Mouse (Mus musculus) midbrain, postnatal 0 days (tissue): ENCODE results near the gene Cyb561d1. TPM values are rescaled to one million over a fixed set of nuclear protein-coding genes. Genes with fewer than 3 reads are reported as not detected.

Source experiments
- ATAC-seq: fragments of 200-750 bp; cut with Nextera tagmentation; 2 replicates; pipeline ENCODE4 v1.8.0; 2017; ENCODE audit warnings: moderate number of reproducible peaks, mild to moderate bottlenecking, moderate TSS enrichment, moderate library complexity; ENCODE audit not compliant: low FRiP score
- DNase-seq: peaks from one replicate; pipeline ENCODE4 v3.0.0-alpha.2; 2015; ENCODE audit warnings: low spot score
- H3K27ac ChIP-seq: fragments of 300-500 bp; sonication (generic); 2 replicates; pipeline ENCODE4 v1.5.1; 2014; ENCODE audit warnings: low read depth, mild to moderate bottlenecking, low read length, mixed read lengths
- H3K27me3 ChIP-seq: fragments of 300-500 bp; sonication (generic); 2 replicates; pipeline ENCODE4 v1.6.1; 2014; ENCODE audit warnings: low read length, control low read depth, mixed read lengths; ENCODE audit not compliant: insufficient read depth
- H3K36me3 ChIP-seq: fragments of 300-500 bp; sonication (generic); 2 replicates; pipeline ENCODE4 v1.6.1; 2014; ENCODE audit warnings: low read length, control low read depth, mixed read lengths; ENCODE audit not compliant: insufficient read depth
- H3K4me1 ChIP-seq: fragments of 300-500 bp; sonication (generic); 2 replicates; pipeline ENCODE4 v1.6.1; 2014; ENCODE audit warnings: mild to moderate bottlenecking, control low read depth, antibody characterized with exemption, low read length, mixed read lengths; ENCODE audit not compliant: insufficient read depth
- H3K4me2 ChIP-seq: fragments of 300-500 bp; sonication (generic); 2 replicates; pipeline ENCODE4 v1.6.1; 2014; ENCODE audit warnings: low read depth, mild to moderate bottlenecking, low read length, mixed read lengths; ENCODE audit not compliant: poor library complexity, severe bottlenecking
- H3K4me3 ChIP-seq: fragments of 300-500 bp; sonication (generic); 2 replicates; pipeline ENCODE4 v1.5.1; 2014; ENCODE audit warnings: low read depth, mild to moderate bottlenecking, low read length, moderate library complexity
- H3K9ac ChIP-seq: fragments of 300-500 bp; sonication (generic); replicated peaks from 2 replicates; pipeline ENCODE4 v1.6.1; 2014; ENCODE audit warnings: mild to moderate bottlenecking, low read length, moderate library complexity, mixed read lengths; ENCODE audit not compliant: poor library complexity, severe bottlenecking
- H3K9me3 ChIP-seq: fragments of 300-500 bp; sonication (generic); 2 replicates; pipeline ENCODE4 v1.6.1; 2016; ENCODE audit warnings: low read length, control low read depth
- CTCF ChIP-seq: IDR thresholded peaks from 2 replicates; pipeline ENCODE4 v1.5.1; 2016; ENCODE audit warnings: antibody characterized with exemption, mild to moderate bottlenecking
- WGBS: fragments of 180-500 bp; shearing (Covaris S2); extraction: QIAGEN DNeasy Blood & Tissue Kit; methylation state at CpG from one replicate; pipeline ENCODE4 v1.1.7; 2014; 5-methylcytosine and 5-hydroxymethylcytosine counted together
- polyA plus RNA-seq: library from polyadenylated mRNA; unstranded; fragments of >200 nt; fragmentation: Nextera tagmentation; extraction: Ambion mirVana; gene quantifications from 2 replicates; pipeline ENCODE4 v1.2.1, GENCODE M21; 2015
- total RNA-seq: library from RNA; depleted of rRNA; stranded (reverse); fragments of >200 nt; gene quantifications from 2 replicates; pipeline ENCODE4 v1.2.3, GENCODE M21; 2014

Gene Cyb561d1
- total and polyA plus RNA-seq, 2 experiments from 2014 or later = 3.7 to 4.0 TPM

DNA sequence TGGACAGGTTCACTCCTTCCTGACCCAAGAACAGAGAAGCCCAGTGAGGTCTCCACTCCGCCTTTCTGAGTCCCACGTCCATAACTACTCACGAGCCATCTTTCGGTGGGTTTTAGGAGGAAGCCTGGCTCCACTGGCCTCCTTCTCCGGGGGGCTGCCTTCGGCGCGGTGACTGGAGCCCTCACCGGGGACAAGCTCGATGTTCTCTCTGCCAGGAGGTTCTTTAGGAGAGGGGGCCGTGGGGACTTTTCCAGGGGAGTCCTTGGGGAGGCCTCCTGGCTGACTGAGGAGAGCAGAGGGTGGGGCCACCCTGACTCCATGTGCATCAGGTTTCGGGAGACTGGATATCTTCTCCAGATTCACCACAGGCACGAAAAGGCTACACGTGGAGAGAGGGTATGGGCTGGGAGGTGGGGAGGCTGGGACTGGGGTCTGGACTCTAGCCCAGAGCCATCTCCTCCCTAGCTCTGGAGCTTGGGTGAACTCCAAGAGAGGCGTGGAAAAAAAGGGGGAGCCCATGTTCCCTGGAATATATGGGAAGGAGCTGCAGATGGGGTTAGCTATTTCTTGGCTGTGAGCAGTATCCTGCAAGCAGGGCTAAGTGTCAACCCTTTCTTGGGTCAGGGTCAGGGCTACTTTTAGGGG is 5.8 kb upstream of the Cyb561d1 start:
- no peak for ATAC-seq
- 92% methylated on average over 15 of the region's 15 CpGs for WGBS
- peak; percentile 55 for DNase-seq
- Histone ChIP-seq H3K27me3 (no peaks in the 10 kb centered on the region), H3K4me1 (peaks cover 14% of the 10 kb centered on the region), H3K36me3 (peaks cover 42% of the 10 kb centered on the region), H3K9me3 (no peaks in the 10 kb centered on the region), H3K27ac (no peak overlapping the region), H3K4me2 (no peak overlapping the region), H3K9ac (no peak overlapping the region), H3K4me3 (no peak overlapping the region)
- TF ChIP-seq CTCF = no peak

DNA sequence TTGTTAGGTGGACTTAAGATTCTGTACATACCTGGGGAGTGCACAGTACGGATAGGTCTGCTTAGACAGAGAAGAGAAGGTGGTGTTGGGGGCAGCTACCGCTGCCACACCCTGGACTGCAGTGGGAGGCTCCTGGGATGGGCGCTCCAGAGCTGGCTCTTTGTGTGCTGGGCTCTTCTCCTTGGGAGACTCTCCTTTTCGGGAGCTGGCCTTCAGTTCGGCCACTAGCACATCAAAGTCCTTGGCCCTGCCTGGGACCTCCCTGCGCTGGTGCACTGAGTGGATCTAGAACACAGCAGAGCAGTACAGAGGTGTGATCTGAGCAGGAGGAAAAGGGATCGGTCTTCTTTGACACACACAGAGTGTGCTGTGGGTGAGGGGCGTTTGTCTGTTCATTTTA is 4.6 kb upstream of the Cyb561d1 start:
- TF ChIP-seq CTCF = no peak
- Histone ChIP-seq H3K4me2 (no peak overlapping the region), H3K4me3 (no peak overlapping the region), H3K27ac (no peak overlapping the region), H3K4me1 (peaks cover 9% of the 10 kb centered on the region), H3K9ac (no peak overlapping the region), H3K9me3 (no peaks in the 10 kb centered on the region), H3K27me3 (no peaks in the 10 kb centered on the region), H3K36me3 (peaks cover 42% of the 10 kb centered on the region)
- ATAC-seq (no peak), DNase-seq (no peak)
- 89% methylated on average over 8 of the region's 8 CpGs for WGBS

DNA sequence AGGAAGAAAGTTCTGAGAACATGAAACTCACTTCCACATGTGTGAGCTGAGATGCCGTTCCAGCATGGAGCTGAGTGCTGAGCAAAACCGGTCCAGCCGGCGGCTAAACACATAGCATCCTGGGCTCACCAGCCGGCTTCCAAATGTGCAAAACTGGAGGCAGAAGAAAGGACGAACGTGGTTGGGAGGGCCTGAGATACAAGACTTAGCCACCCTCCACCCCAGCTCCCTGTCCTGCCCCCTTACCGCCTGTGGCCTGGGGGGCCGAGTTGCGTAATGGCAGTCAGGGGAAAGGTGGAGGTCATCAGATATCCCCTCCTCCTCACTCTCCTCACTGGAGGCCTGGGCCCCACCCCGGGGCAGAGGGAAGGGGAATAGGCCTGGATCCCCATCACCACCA is 3.5 kb upstream of the Cyb561d1 start:
- Histone ChIP-seq H3K27me3 (no peaks in the 10 kb centered on the region), H3K9ac (no peak overlapping the region), H3K4me1 (peaks cover 9% of the 10 kb centered on the region), H3K27ac (no peak overlapping the region), H3K36me3 (peaks cover 42% of the 10 kb centered on the region), H3K4me2 (no peak overlapping the region), H3K9me3 (no peaks in the 10 kb centered on the region), H3K4me3 (no peak overlapping the region)
- 91% methylated on average over 11 of the region's 11 CpGs for WGBS
- ATAC-seq (no peak), DNase-seq (no peak)
- no peak for TF ChIP-seq CTCF

- Histone ChIP-seq H3K36me3 (peaks cover 42% of the 10 kb centered on the region), H3K9ac (no peak overlapping the region), H3K4me2 (no peak overlapping the region), H3K9me3 (no peaks in the 10 kb centered on the region), H3K4me3 (no peak overlapping the region), H3K4me1 (peaks cover 5% of the 10 kb centered on the region), H3K27ac (no peak overlapping the region), H3K27me3 (no peaks in the 10 kb centered on the region)
- WGBS = 84% methylated on average over 11 of the region's 11 CpGs
- DNase-seq (peak; percentile 66), ATAC-seq (no peak)
- TF ChIP-seq CTCF = peak; percentile 87
Observed at GRCm38 (mm10) chr3:108203621-108204325, 2.8 kb upstream of the Cyb561d1 start.

GRCm38 (mm10) chr3:108203212-108203611 is 2.2 kb upstream of the Cyb561d1 start:
- H3K27ac ChIP-seq = no peak overlapping the region
- TF ChIP-seq CTCF = no peak
- no peak overlapping the region for H3K9ac ChIP-seq
- H3K36me3 ChIP-seq = peaks cover 42% of the 10 kb centered on the region
- H3K27me3 ChIP-seq = no peaks in the 10 kb centered on the region
- 97% methylated on average over 13 of the region's 13 CpGs for WGBS
- no peak for DNase-seq
- no peaks in the 10 kb centered on the region; the same call in 1 of the 2 replicates for H3K4me1 ChIP-seq
- no peak for ATAC-seq
- no peak overlapping the region for H3K4me2 ChIP-seq
- no peaks in the 10 kb centered on the region for H3K9me3 ChIP-seq
- H3K4me3 ChIP-seq = no peak overlapping the region

GRCm38 (mm10) chr3:108202506-108202905 is 1.5 kb upstream of the Cyb561d1 start:
- TF ChIP-seq CTCF = no peak
- H3K4me3 ChIP-seq = no peak overlapping the region

More at GRCm38 (mm10) chr3:108202506-108202905, 1.5 kb upstream of the Cyb561d1 start:
- no peak overlapping the region for H3K27ac ChIP-seq
- H3K9me3 ChIP-seq = no peaks in the 10 kb centered on the region
- H3K4me1 ChIP-seq = no peaks in the 10 kb centered on the region
- DNase-seq = no peak
- peaks cover 40% of the 10 kb centered on the region for H3K36me3 ChIP-seq
- H3K9ac ChIP-seq = no peak overlapping the region
- ATAC-seq = no peak
- no peaks in the 10 kb centered on the region for H3K27me3 ChIP-seq
- no peak overlapping the region for H3K4me2 ChIP-seq
